In the genomic region with DNA sequence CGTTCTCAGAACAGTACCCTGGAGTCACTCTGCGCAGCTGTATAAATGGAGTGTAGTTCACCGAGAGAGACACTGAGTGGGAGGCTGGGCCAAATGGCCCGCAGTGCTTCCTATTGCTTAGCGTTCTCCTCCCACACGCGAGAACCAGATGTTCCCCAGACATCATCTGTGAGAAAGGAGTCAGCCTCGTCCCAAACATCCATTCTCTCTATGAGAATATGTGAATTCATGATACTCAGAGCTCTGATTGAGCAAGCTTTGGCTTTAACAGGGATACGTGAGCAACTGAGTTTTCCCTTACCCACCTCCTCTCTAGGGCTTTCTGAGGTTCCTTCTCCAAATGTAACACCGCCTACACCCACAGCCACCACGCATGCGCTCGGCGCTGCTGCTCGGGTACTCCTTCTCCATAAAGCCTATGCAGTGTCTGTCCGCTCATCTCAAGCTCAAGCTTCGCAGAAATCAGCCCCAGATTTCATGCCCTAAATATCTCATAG, we compare ENCODE assay signal across 9 mouse cellular contexts. TPM values are rescaled to one million over a fixed set of nuclear protein-coding genes. Genes with fewer than 3 reads are reported as not detected.
DNase-seq lines count a peak whose midpoint lies in the region; ATAC-seq lines count a peak whose summit lies in the region.
"Had no signal": no experiment of that assay in that cellular context is flagged by ENCODE, and none has a peak within 500 bp of the region (broad histone marks: within the 10 kb centered on the region; RNA-seq: fewer than 3 reads in every experiment).

No protein-coding gene starts in this region.

- no peak overlapping the region for H3K9ac ChIP-seq in hindbrain, embryonic 15.5 days
- no peak overlapping the region for H3K9ac ChIP-seq in stomach, embryonic 16.5 days (ENCODE audit: low read length)

- intact Hi-C loops in left cerebral cortex, postnatal 25 days (cut with DNase I) = loop anchor here (2.0 kb wide), 1 partner anchor 21 kb away; no protein-coding TSS in a partner anchor

- 0 out of 2 replicates have a peak, but pooled peaks cover 8% of the 10 kb centered on the region for H3K4me1 ChIP-seq in hindbrain, embryonic 15.5 days (replicated peaks)
- peaks cover 58% of the 10 kb centered on the region for H3K4me1 ChIP-seq in stomach, embryonic 16.5 days (ENCODE audit: control insufficient read depth, insufficient read depth, low read length)
- peaks cover 16% of the 10 kb centered on the region for H3K4me1 ChIP-seq in forebrain, embryonic 10.5 days

- peak; percentile 47 for DNase-seq in adrenal gland, postnatal 10 days
- DNase-seq in adrenal gland, postnatal 14 days = no peak
- peak; percentile 38 to 46 for DNase-seq in B cell, adult 2 months
- DNase-seq in gastrocnemius, adult 18-20 months (ENCODE audit: low spot score) = peak; percentile 73
- DNase-seq in left cerebral cortex, postnatal 25 days (ENCODE audit: low spot score in 2 of 2) = peak; percentile 85 to 97
- DNase-seq in forebrain, embryonic 10.5 days (ENCODE audit: extremely low spot score, low spot score) = no peak

- 77% methylated on average over 17 of the region's 17 CpGs for WGBS in hindbrain, embryonic 15.5 days
- WGBS in stomach, embryonic 16.5 days = 56% methylated on average over 17 of the region's 17 CpGs
- 87% methylated on average over 17 of the region's 17 CpGs for WGBS in forebrain, embryonic 10.5 days

- no peaks in the 10 kb centered on the region for H3K9me3 ChIP-seq in hindbrain, embryonic 15.5 days
- H3K9me3 ChIP-seq in stomach, embryonic 16.5 days (replicated peaks; ENCODE audit: control insufficient read depth, low read length) = no peaks in the 10 kb centered on the region
- H3K9me3 ChIP-seq in forebrain, embryonic 10.5 days = no peaks in the 10 kb centered on the region

- H3K36me3 ChIP-seq in hindbrain, embryonic 15.5 days = no peaks in the 10 kb centered on the region
- H3K36me3 ChIP-seq in stomach, embryonic 16.5 days (ENCODE audit: control insufficient read depth, insufficient read depth, low read length) = no peaks in the 10 kb centered on the region
- no peaks in the 10 kb centered on the region for H3K36me3 ChIP-seq in forebrain, embryonic 10.5 days (replicated peaks)

- H3K27ac ChIP-seq in hindbrain, embryonic 15.5 days (replicated peaks) = peak overlapping the region; percentile 44
- peak overlapping the region; percentile 66 for H3K27ac ChIP-seq in stomach, embryonic 16.5 days (ENCODE audit: low read length)
- H3K27ac ChIP-seq in forebrain, embryonic 10.5 days = no peak overlapping the region

- H3K27me3 ChIP-seq in hindbrain, embryonic 15.5 days = no peaks in the 10 kb centered on the region
- no peaks in the 10 kb centered on the region for H3K27me3 ChIP-seq in stomach, embryonic 16.5 days (ENCODE audit: control insufficient read depth, insufficient read depth, low read length)
- no peaks in the 10 kb centered on the region for H3K27me3 ChIP-seq in forebrain, embryonic 10.5 days (ENCODE audit: poor library complexity, severe bottlenecking)

- no peak overlapping the region for H3K4me3 ChIP-seq in hindbrain, embryonic 15.5 days
- H3K4me3 ChIP-seq in stomach, embryonic 16.5 days (replicated peaks; ENCODE audit: low read length) = no peak overlapping the region
- no peak overlapping the region for H3K4me3 ChIP-seq in forebrain, embryonic 10.5 days
- H3K4me3 ChIP-seq: erythroblast, embryonic 14.5 days had no signal

- ATAC-seq in hindbrain, embryonic 15.5 days (ENCODE audit: low FRiP score, low read depth) = 0 out of 2 replicates have a peak, but pooled peaks have one; percentile 59
- peak; percentile 78 for ATAC-seq in stomach, embryonic 16.5 days (ENCODE audit: insufficient read depth, low FRiP score)

- no peak overlapping the region for H3K4me2 ChIP-seq in hindbrain, embryonic 15.5 days
- no peak overlapping the region for H3K4me2 ChIP-seq in stomach, embryonic 16.5 days (ENCODE audit: low read depth, low read length)

RNA-seq across cellular contexts. Expression of gene Creb3l2, which starts 22.5 kb away (rescaled TPM):
- total RNA-seq in adrenal gland, postnatal 10 days (2021) = 10 to 100 TPM; 42.8 to 46.2 TPM
- total RNA-seq in adrenal gland, postnatal 14 days (2021) = 50.0 and 50.8 TPM in 2 replicates
- 10 to 100 TPM; 11.9 to 13.2 TPM for total RNA-seq in gastrocnemius, adult 18-20 months (2021)
- polyA plus RNA-seq in hindbrain, embryonic 15.5 days (2015; fragmentation: Nextera tagmentation; extraction: Ambion mirVana) = 3.8 and 4.1 TPM in 2 replicates
- 1 to 10 TPM; 7.0 to 7.3 TPM for total RNA-seq in left cerebral cortex, postnatal 25 days (2021)
- 18.6 and 20.3 TPM in 2 replicates for polyA plus RNA-seq in stomach, embryonic 16.5 days (2015; fragmentation: Nextera tagmentation; extraction: Ambion mirVana)
- 5.2 and 5.9 TPM in 2 replicates for polyA plus RNA-seq in forebrain, embryonic 10.5 days (2016; fragmentation: Nextera tagmentation; extraction: Ambion mirVana)

Comparison
In these comparisons a context has a peak if more than half of its experiments do, and no peak if none do; other contexts are left out.
1. DNase-seq: peak in adrenal gland, postnatal 10 days (single experiment), B cell, adult 2 months (2 of 2), gastrocnemius, adult 18-20 months (single experiment) and left cerebral cortex, postnatal 25 days (2 of 2); none in adrenal gland, postnatal 14 days (single experiment) and forebrain, embryonic 10.5 days (single experiment).